Mouse (Mus musculus) MEL (cell line): ENCODE measurements around the gene Tmeff1. TPM values are rescaled to one million over a fixed set of nuclear protein-coding genes. Genes with fewer than 3 reads are reported as not detected.

Source experiments
- DNase-seq: peaks from one replicate; pipeline ENCODE4 v3.0.0; 2011; ENCODE audit warnings: low read depth, low spot score
- H3K27ac ChIP-seq: 2 replicates; pipeline ENCODE4 v1.5.1; 2012; ENCODE audit warnings: low read depth, mild to moderate bottlenecking, control low read depth, low read length, moderate library complexity; ENCODE audit not compliant: control insufficient read depth
- H3K27me3 ChIP-seq, 2 experiments: fragments of 150-350 bp in 1 of 2; sonication (generic) in 1 of 2; 2 replicates each; pipeline ENCODE4 v1.6.1; 2012; ENCODE audit warnings: low read length in 2 of 2, mild to moderate bottlenecking in 2 of 2, improper control_type of control experiment in 1 of 2, moderate library complexity in 1 of 2; ENCODE audit not compliant: insufficient read depth in 2 of 2, control insufficient read depth in 1 of 2
- H3K36me3 ChIP-seq, 2 experiments: 2 replicates each; pipeline ENCODE4 v1.6.1; 2012 to 2014; ENCODE audit warnings: low read length in 2 of 2, improper control_type of control experiment in 1 of 2, inconsistent platforms in 1 of 2, mild to moderate bottlenecking in 1 of 2; ENCODE audit not compliant: insufficient read depth in 2 of 2, control insufficient read depth in 1 of 2
- H3K4me1 ChIP-seq, 2 experiments: fragments of 150-350 bp in 1 of 2; sonication (generic) in 1 of 2; 2 replicates each; pipeline ENCODE4 v1.6.1; 2012; ENCODE audit warnings: low read length in 2 of 2, improper control_type of control experiment in 1 of 2, mild to moderate bottlenecking in 1 of 2; ENCODE audit not compliant: insufficient read depth in 2 of 2, control insufficient read depth in 1 of 2
- H3K4me3 ChIP-seq, 2 experiments: fragments of 150-350 bp in 1 of 2; sonication (generic) in 1 of 2; 2 replicates each; pipeline ENCODE4 v1.5.1; 2012; ENCODE audit warnings: low read depth in 2 of 2, low read length in 2 of 2, mild to moderate bottlenecking in 2 of 2, moderate library complexity in 2 of 2, control low read depth in 1 of 2, improper control_type of control experiment in 1 of 2; ENCODE audit not compliant: control insufficient read depth in 1 of 2, insufficient read depth in 1 of 2
- H3K79me2 ChIP-seq: 2 replicates; pipeline ENCODE4 v1.6.1; 2012; ENCODE audit warnings: mild to moderate bottlenecking, low read length, moderate library complexity; ENCODE audit not compliant: control insufficient read depth, poor library complexity, insufficient read depth
- H3K9ac ChIP-seq: 2 replicates; pipeline ENCODE4 v1.6.1; 2012; ENCODE audit warnings: low read depth, mild to moderate bottlenecking, control low read depth, low read length, moderate library complexity; ENCODE audit not compliant: control insufficient read depth, poor library complexity, severe bottlenecking
- H3K9me3 ChIP-seq: fragments of 150-350 bp; sonication (generic); replicated peaks from 2 replicates; pipeline ENCODE4 v1.6.1; 2012; ENCODE audit warnings: mild to moderate bottlenecking, low read length, improper control_type of control experiment, moderate library complexity; ENCODE audit not compliant: insufficient read depth
- CHD2 ChIP-seq: IDR thresholded peaks from 2 replicates; pipeline ENCODE4 v1.6.1; 2011; ENCODE audit warnings: low read length, improper control_type of control experiment
- CTCF ChIP-seq, 3 experiments: IDR thresholded peaks in 2 of 3; conservative IDR thresholded peaks in 1 of 3; 2 replicates each; pipeline ENCODE4 v1.5.1; 2011 to 2012; ENCODE audit warnings: low read length in 3 of 3, low read depth in 2 of 3, mild to moderate bottlenecking in 2 of 3, improper control_type of control experiment in 1 of 3, inconsistent platforms in 1 of 3, mixed read lengths in 1 of 3, moderate library complexity in 1 of 3; ENCODE audit not compliant: control insufficient read depth in 1 of 3, insufficient read depth in 1 of 3, poor library complexity in 1 of 3, severe bottlenecking in 1 of 3
- ELF1 ChIP-seq: IDR thresholded peaks from 2 replicates; pipeline ENCODE4 v1.6.1; 2014; ENCODE audit warnings: low read depth, mild to moderate bottlenecking, inconsistent platforms, low read length, improper control_type of control experiment, moderate library complexity
- ETS1 ChIP-seq: IDR thresholded peaks from 2 replicates; pipeline ENCODE4 v1.6.1; 2012; ENCODE audit warnings: low read depth, mild to moderate bottlenecking, inconsistent platforms, low read length, improper control_type of control experiment, moderate library complexity
- MAZ ChIP-seq: IDR thresholded peaks from 2 replicates; pipeline ENCODE4 v1.6.1; 2012; ENCODE audit warnings: low read depth, mild to moderate bottlenecking, inconsistent platforms, low read length, improper control_type of control experiment
- MYC ChIP-seq: IDR thresholded peaks from 2 replicates; pipeline ENCODE4 v1.6.1; 2011; ENCODE audit warnings: low read depth, mild to moderate bottlenecking, low read length, improper control_type of control experiment, moderate library complexity
- NRF1 ChIP-seq: IDR thresholded peaks from 2 replicates; pipeline ENCODE4 v1.6.1; 2014; ENCODE audit warnings: low read depth, mild to moderate bottlenecking, inconsistent platforms, low read length, improper control_type of control experiment, moderate library complexity; ENCODE audit not compliant: poor library complexity, insufficient read depth, severe bottlenecking
- POLR2A ChIP-seq, 2 experiments: IDR thresholded peaks; 2 replicates each; pipeline ENCODE4 v1.6.1; 2011 to 2012; ENCODE audit warnings: low read length in 2 of 2, mild to moderate bottlenecking in 2 of 2, control low read depth in 1 of 2, improper control_type of control experiment in 1 of 2, low read depth in 1 of 2, moderate library complexity in 1 of 2; ENCODE audit not compliant: control insufficient read depth in 1 of 2, insufficient read depth in 1 of 2, poor library complexity in 1 of 2
- POLR2AphosphoS2 ChIP-seq: IDR thresholded peaks from 2 replicates; pipeline ENCODE4 v1.6.1; 2011; ENCODE audit warnings: low read length, improper control_type of control experiment
- POLR2AphosphoS5 ChIP-seq: IDR thresholded peaks from 2 replicates; pipeline ENCODE4 v1.6.1; 2012; ENCODE audit warnings: low read depth, borderline replicate concordance, mild to moderate bottlenecking, inconsistent platforms, low read length, moderate library complexity, mixed read lengths
- RAD21 ChIP-seq: IDR thresholded peaks from 2 replicates; pipeline ENCODE4 v1.6.1; 2011; ENCODE audit warnings: mild to moderate bottlenecking, low read depth, low read length, improper control_type of control experiment
- SIN3A ChIP-seq: IDR thresholded peaks from 2 replicates; pipeline ENCODE4 v1.6.1; 2012; ENCODE audit warnings: low read length, improper control_type of control experiment, inconsistent platforms
- SMC3 ChIP-seq: IDR thresholded peaks from 2 replicates; pipeline ENCODE4 v1.6.1; 2011; ENCODE audit warnings: low read depth, low read length, improper control_type of control experiment
- ZNF384 ChIP-seq: IDR thresholded peaks from 2 replicates; pipeline ENCODE4 v1.6.1; 2012; ENCODE audit warnings: low read depth, mild to moderate bottlenecking, inconsistent platforms, low read length, improper control_type of control experiment
- polyA plus RNA-seq, 2 experiments: library from polyadenylated mRNA; stranded (reverse) in 1 of 2; unstranded in 1 of 2; fragments of >175 nt in 1 of 2; fragments of >200 nt in 1 of 2; gene quantifications; 2 replicates each; pipeline versions ENCODE4 v1.2.1 to v1.2.4; 2012; ENCODE audit warnings: low replicate concordance in 2 of 2, low read depth in 1 of 2; ENCODE audit not compliant: insufficient read length in 2 of 2, insufficient read depth in 1 of 2, missing spikeins in 1 of 2
- total RNA-seq: library from RNA; depleted of rRNA; stranded (reverse); fragments of 300-350 nt; gene quantifications from 2 replicates; pipeline ENCODE4 v1.2.3, GENCODE M21; 2012

The Tmeff1 gene
- total and polyA plus RNA-seq, 3 experiments = not detected

GRCm38 (mm10) chr4:48680648-48681343 lies 95.8 kb downstream of the Tmeff1 start:
- TF ChIP-seq CTCF (IDR thresholded peaks at IDR 0.05 in 2 of 3, conservative IDR thresholded peaks at IDR 0.05 in 1 of 3; ENCODE audit: control insufficient read depth in 1 of 3, insufficient read depth in 1 of 3, low read depth in 2 of 3, low read length in 3 of 3, poor library complexity in 1 of 3, severe bottlenecking in 1 of 3) (peak; percentile 27 to 61 (median 50); a peak in 5 of 6 replicates), POLR2AphosphoS5 (no peak), RAD21 (peak; percentile 49), ELF1 (0 out of 2 replicates have a peak, but pooled peaks have one; percentile 34), MYC (no peak), ETS1 (0 out of 2 replicates have a peak, but pooled peaks have one; percentile 7), CHD2 (no peak), SMC3 (peak; percentile 28; the same call in 1 of the 2 replicates), SIN3A (peak; percentile 55; the same call in 1 of the 2 replicates), MAZ (no peak), POLR2A (IDR thresholded peaks at IDR 0.05; ENCODE audit: control insufficient read depth in 1 of 2, insufficient read depth in 1 of 2, low read depth in 1 of 2, low read length in 2 of 2, poor library complexity in 1 of 2) (peak in 1 of 2 experiments; percentile 35; a peak in 1 of 4 replicates), POLR2AphosphoS2 (no peak; the same call in 1 of the 2 replicates), ZNF384 (peak; percentile 87)
- TF ChIP-seq, all 39 proteins: peak for 8
- Histone ChIP-seq H3K36me3 (peaks cover 0 to 5% of the 10 kb centered on the region in 2 experiments; a peak in 3 of 4 replicates), H3K9ac (no peak overlapping the region), H3K4me1 (peaks cover 0 to 5% of the 10 kb centered on the region in 2 experiments; a peak in 2 of 4 replicates), H3K27me3 (no peaks in the 10 kb centered on the region), H3K27ac (no peak overlapping the region), H3K9me3 (no peaks in the 10 kb centered on the region), H3K79me2 (peaks cover 20% of the 10 kb centered on the region), H3K4me3 (no peak overlapping the region)
- DNase-seq = peak; percentile 82

- Histone ChIP-seq H3K27me3 (no peaks in the 10 kb centered on the region), H3K79me2 (peaks cover 20% of the 10 kb centered on the region), H3K9ac (peak overlapping the region; percentile 80), H3K4me1 (peaks cover 0 to 5% of the 10 kb centered on the region in 2 experiments; a peak in 2 of 4 replicates), H3K36me3 (peaks cover 0 to 5% of the 10 kb centered on the region in 2 experiments; a peak in 3 of 4 replicates), H3K4me3 (peak overlapping the region; percentile 70 to 75), H3K27ac (peak overlapping the region; percentile 71), H3K9me3 (no peaks in the 10 kb centered on the region)
- TF ChIP-seq ETS1 (no peak), NRF1 (no peak), SIN3A (no peak; the same call in 1 of the 2 replicates), POLR2AphosphoS2 (peak; percentile 3; the same call in 1 of the 2 replicates)
- peak; percentile 18 for DNase-seq
Measured at GRCm38 (mm10) chr4:48683126-48683525, 98.2 kb downstream of the Tmeff1 start.
